Mouse (Mus musculus) lung, embryonic 14.5 days (tissue): ENCODE results near the gene Siglecf. TPM values are rescaled to one million over a fixed set of nuclear protein-coding genes. Genes with fewer than 3 reads are reported as not detected.
"Not testable (repeated sequence)": the region's sequence is repeated elsewhere in the genome, so short reads cannot be mapped to it uniquely, and the experiment has no call there.

Source experiments
- ATAC-seq: fragments of 200-750 bp; cut with Nextera tagmentation; 2 replicates; pipeline ENCODE4 v1.8.0; 2017; ENCODE audit warnings: mild to moderate bottlenecking, moderate TSS enrichment, moderate library complexity; ENCODE audit not compliant: insufficient read depth
- DNase-seq: peaks from one replicate; pipeline ENCODE4 v3.0.0-alpha.2; 2015
- H3K27ac ChIP-seq: fragments of 300-500 bp; sonication (generic); 2 replicates; pipeline ENCODE4 v1.5.1; 2014; ENCODE audit warnings: low read depth, mild to moderate bottlenecking, moderate library complexity
- H3K27me3 ChIP-seq: fragments of 300-500 bp; sonication (generic); 2 replicates; pipeline ENCODE4 v1.6.1; 2014; ENCODE audit warnings: low read length, control low read depth; ENCODE audit not compliant: insufficient read depth
- H3K36me3 ChIP-seq: fragments of 300-500 bp; sonication (generic); 2 replicates; pipeline ENCODE4 v1.6.1; 2014; ENCODE audit warnings: control low read depth; ENCODE audit not compliant: insufficient read depth
- H3K4me1 ChIP-seq: fragments of 300-500 bp; sonication (generic); 2 replicates; pipeline ENCODE4 v1.6.1; 2014; ENCODE audit warnings: antibody characterized with exemption, control low read depth; ENCODE audit not compliant: insufficient read depth
- H3K4me2 ChIP-seq: fragments of 300-500 bp; sonication (generic); 2 replicates; pipeline ENCODE4 v1.6.1; 2014; ENCODE audit warnings: mild to moderate bottlenecking
- H3K4me3 ChIP-seq: fragments of 300-500 bp; sonication (generic); 2 replicates; pipeline ENCODE4 v1.5.1; 2014; ENCODE audit warnings: low read depth, low read length
- H3K9ac ChIP-seq: fragments of 300-500 bp; sonication (generic); 2 replicates; pipeline ENCODE4 v1.6.1; 2014
- H3K9me3 ChIP-seq: fragments of 300-500 bp; sonication (generic); 2 replicates; pipeline ENCODE4 v1.6.1; 2016; ENCODE audit warnings: low read depth, low read length, control low read depth
- CTCF ChIP-seq: IDR thresholded peaks from 2 replicates; pipeline ENCODE4 v1.5.1; 2016; ENCODE audit warnings: antibody characterized with exemption, low read depth
- WGBS: fragments of 180-500 bp; shearing (Covaris S2); extraction: QIAGEN DNeasy Blood & Tissue Kit; methylation state at CpG from one replicate; pipeline ENCODE4 v1.1.7; 2014; 5-methylcytosine and 5-hydroxymethylcytosine counted together
- polyA plus RNA-seq: library from polyadenylated mRNA; unstranded; fragments of >200 nt; fragmentation: Nextera tagmentation; extraction: Ambion mirVana; gene quantifications from 2 replicates; pipeline ENCODE4 v1.2.1, GENCODE M21; 2014

Siglecf gene
- polyA plus RNA-seq, 1 experiment from 2014 or later = 0.13 TPM

DNA sequence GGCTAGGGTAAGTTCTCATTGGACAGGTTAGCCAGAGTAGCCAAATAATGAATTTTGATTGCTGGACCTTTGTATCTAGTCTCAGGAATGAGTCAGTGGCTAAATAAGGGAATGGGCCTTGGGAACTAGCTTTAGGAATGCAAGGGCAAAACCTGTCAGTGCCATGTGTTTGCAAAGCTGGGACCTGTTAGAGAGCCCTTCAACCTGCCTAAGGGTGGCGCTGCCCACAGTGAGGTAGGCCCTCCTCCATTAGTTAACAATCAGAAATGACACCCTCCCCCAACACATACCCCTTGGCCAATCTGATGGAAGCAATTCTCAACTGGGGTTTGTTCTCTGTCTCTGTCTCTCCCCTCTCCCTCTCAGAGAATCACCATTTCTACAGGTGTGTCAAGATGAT is 4.6 kb upstream of the Siglecf start:
- no peak for ATAC-seq
- 61% methylated on average over 1 of the region's 1 CpGs for WGBS
- no peak for DNase-seq
- Histone ChIP-seq H3K4me1 (no peaks in the 10 kb centered on the region), H3K36me3 (no peaks in the 10 kb centered on the region), H3K9ac (no peak overlapping the region), H3K27me3 (no peaks in the 10 kb centered on the region), H3K4me3 (no peak overlapping the region), H3K27ac (no peak overlapping the region), H3K4me2 (no peak overlapping the region), H3K9me3 (no peaks in the 10 kb centered on the region)
- TF ChIP-seq CTCF = no peak

DNA sequence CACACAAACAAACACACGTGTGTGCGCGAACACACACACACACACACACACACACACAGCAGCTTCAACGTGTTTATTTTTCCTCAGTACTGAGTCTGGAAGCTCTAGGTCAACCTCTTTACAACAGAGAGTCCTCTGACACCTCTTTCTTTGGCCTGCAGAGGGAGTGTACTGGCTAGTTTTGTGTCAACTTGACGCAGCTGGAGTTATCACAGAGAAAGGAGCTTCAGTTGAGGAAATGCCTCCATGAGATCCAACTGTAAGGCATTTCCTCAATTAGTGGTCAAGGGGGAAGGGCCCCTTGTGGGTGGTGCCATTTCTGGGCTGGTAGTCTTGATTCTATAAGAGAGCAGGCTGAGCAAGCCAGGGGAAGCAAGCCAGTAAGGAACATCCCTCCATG is 1.5 kb upstream of the Siglecf start:
- DNase-seq = peak; percentile 21
- H3K4me1 ChIP-seq, H3K9ac ChIP-seq, H3K27me3 ChIP-seq, ATAC-seq, H3K27ac ChIP-seq, H3K9me3 ChIP-seq, H3K4me3 ChIP-seq, H3K4me2 ChIP-seq, H3K36me3 ChIP-seq: not testable (repeated sequence)
- 62% methylated on average over 5 of the region's 5 CpGs for WGBS
- TF ChIP-seq CTCF = 0 out of 2 replicates have a peak, but pooled peaks have one; percentile 10

DNA sequence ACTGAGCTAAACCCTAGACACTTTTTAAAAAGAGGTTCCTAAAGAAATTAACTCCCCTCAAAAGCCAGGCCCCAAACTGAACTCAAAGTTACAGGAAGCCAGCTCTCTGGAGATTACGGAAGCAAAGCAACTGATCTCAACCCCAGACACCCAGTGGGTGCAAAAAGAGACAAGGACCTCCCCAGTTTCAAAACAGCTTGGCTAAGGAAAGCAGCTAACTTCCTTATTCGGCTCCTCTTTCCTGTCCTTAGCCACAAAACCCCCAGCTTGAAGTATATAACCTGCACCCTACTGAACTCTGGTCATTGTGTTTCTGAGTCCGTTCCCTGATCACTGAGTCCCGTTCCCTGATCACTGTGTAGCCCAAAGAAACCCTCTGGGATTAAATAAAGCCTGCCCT is 2.0 kb downstream of the Siglecf start:
- no peak for ATAC-seq

DNA sequence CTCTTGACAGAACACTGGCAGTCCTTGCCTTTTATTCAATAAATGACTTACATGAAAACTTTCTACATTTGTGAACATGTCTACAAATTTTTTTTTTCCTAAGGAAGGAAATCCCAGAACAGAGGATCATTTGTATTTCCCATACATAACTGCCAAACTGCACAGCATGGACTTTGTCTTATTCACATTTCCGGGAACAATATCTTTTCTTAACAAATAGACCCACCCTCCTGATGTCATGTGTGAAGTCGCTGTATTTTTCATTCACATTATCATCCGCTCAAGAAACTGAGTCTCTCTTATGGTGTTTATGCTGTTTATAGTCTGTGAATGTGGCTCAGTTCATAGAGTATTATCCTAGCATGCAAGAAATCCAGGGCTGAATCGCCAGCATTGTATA is 2.6 kb downstream of the Siglecf start:
- no peak for TF ChIP-seq CTCF
- ATAC-seq (no peak), DNase-seq (no peak)
- H3K4me1 ChIP-seq = no peaks in the 10 kb centered on the region
- no peaks in the 10 kb centered on the region for H3K36me3 ChIP-seq
- no peaks in the 10 kb centered on the region for H3K27me3 ChIP-seq
- no peak overlapping the region for H3K9ac ChIP-seq
- H3K27ac ChIP-seq = no peak overlapping the region
- no peaks in the 10 kb centered on the region for H3K9me3 ChIP-seq
- H3K4me2 ChIP-seq = no peak overlapping the region
- 70% methylated on average over 4 of the region's 4 CpGs for WGBS
- H3K4me3 ChIP-seq = no peak overlapping the region

More for the DNA sequence above, 2.0 kb downstream of the Siglecf start:
- H3K9me3 ChIP-seq = no peaks in the 10 kb centered on the region
- H3K4me1 ChIP-seq = no peaks in the 10 kb centered on the region
- DNase-seq = no peak
- no peak overlapping the region for H3K27ac ChIP-seq
- no peak overlapping the region for H3K9ac ChIP-seq
- no peaks in the 10 kb centered on the region for H3K27me3 ChIP-seq
- 62% methylated on average over 4 of the region's 4 CpGs for WGBS
- TF ChIP-seq CTCF = no peak
- no peak overlapping the region for H3K4me2 ChIP-seq
- no peaks in the 10 kb centered on the region for H3K36me3 ChIP-seq
- no peak overlapping the region for H3K4me3 ChIP-seq

DNA sequence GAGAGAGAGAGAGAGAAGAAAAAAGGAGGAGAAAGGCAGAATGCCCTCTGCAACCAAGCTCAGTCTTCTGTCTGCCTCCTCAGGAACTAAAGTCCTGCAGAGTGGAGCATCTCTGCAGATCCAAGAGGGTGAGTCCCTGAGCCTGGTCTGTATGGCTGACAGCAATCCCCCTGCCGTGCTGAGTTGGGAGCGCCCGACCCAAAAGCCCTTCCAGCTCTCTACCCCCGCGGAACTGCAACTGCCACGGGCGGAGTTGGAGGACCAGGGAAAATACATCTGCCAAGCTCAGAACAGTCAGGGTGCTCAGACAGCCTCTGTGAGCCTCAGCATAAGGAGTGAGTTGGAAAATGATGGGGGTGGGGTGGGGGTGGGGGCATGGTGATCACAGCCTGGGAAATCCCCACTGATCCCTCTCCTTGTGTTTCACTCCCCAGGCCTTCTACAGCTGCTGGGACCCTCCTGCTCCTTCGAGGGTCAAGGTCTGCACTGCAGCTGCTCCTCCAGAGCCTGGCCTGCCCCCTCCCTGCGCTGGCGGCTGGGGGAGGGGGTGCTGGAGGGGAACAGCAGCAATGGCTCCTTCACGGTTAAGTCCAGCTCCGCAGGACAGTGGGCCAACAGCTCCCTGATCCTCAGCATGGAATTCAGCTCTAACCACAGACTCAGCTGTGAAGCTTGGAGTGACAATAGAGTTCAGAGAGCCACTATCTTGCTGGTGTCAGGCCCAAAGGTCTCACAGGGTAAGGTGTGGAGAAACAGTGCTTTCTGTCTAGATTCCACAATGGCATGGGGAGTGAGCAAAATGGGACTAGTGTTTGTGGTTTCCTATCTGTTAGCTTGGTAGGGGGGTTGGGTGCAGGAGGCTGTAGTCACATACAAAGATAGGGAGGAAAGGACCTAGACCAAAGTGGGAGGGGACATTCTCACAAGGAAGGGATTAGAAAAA is 4.0 kb downstream of the Siglecf start:
- Histone ChIP-seq H3K4me3 (no peak overlapping the region), H3K4me2 (peak overlapping the region; percentile 15; the same call in 1 of the 2 replicates), H3K27me3 (no peaks in the 10 kb centered on the region), H3K9me3 (no peaks in the 10 kb centered on the region), H3K9ac (no peak overlapping the region), H3K36me3 (no peaks in the 10 kb centered on the region), H3K4me1 (no peaks in the 10 kb centered on the region), H3K27ac (no peak overlapping the region)
- no peak for TF ChIP-seq CTCF
- WGBS = 2% methylated on average over 12 of the region's 12 CpGs
- ATAC-seq = no peak
- no peak for DNase-seq

DNA sequence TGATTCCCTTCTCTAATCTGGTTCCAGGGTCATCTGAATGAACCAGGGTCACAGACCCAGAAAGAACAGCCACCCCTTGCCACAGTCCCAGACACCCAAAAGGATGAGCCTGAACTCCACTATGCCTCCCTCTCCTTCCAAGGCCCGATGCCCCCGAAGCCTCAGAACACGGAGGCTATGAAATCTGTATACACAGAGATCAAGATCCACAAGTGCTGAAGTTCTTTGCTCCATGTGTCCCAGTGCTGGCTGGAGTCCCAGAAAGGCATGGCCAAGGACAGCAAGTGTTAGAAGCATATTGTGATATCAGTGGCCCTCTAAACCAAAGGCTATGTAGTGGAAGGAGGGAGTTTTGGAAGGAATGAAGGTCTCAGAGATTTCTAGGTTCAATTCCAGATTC is 7.4 kb downstream of the Siglecf start:
- Histone ChIP-seq H3K4me1 (no peaks in the 10 kb centered on the region), H3K27me3 (no peaks in the 10 kb centered on the region), H3K9me3 (no peaks in the 10 kb centered on the region), H3K4me2 (no peak overlapping the region), H3K36me3 (no peaks in the 10 kb centered on the region), H3K9ac (no peak overlapping the region), H3K4me3 (no peak overlapping the region), H3K27ac (no peak overlapping the region)
- TF ChIP-seq CTCF = no peak
- WGBS = 82% methylated on average over 3 of the region's 3 CpGs
- no peak for ATAC-seq
- DNase-seq = no peak

DNA sequence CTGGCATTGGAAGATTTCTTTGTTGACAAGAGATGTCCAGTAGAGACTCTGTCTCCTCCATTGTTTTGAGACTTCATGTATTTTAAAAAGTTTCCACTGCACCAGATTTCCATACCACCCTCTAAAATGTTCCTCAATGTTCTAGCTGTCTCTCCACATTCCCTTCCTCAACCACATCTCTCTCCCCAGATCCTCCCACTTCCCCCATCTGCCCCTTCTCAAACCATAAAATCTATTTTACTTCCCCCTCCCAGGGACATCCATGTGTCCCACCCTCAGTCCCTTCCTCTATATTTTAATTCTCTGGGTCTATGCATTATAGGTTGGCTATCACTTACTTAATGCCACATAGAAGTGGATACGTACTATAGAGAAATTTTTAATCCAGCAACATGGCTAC is 10.3 kb downstream of the Siglecf start:
- TF ChIP-seq CTCF = no peak
- H3K9ac ChIP-seq = no peak overlapping the region
- WGBS = 72% methylated on average over 1 of the region's 1 CpGs
- H3K4me3 ChIP-seq = no peak overlapping the region
- DNase-seq = no peak
- H3K27me3 ChIP-seq = no peaks in the 10 kb centered on the region
- no peak for ATAC-seq
- H3K36me3 ChIP-seq = no peaks in the 10 kb centered on the region
- no peaks in the 10 kb centered on the region for H3K9me3 ChIP-seq
- no peak overlapping the region for H3K4me2 ChIP-seq
- H3K27ac ChIP-seq = no peak overlapping the region
- H3K4me1 ChIP-seq = no peaks in the 10 kb centered on the region
